Mouse (Mus musculus) MEL (cell line): Measurements from ENCODE around the gene Olfr49.

Source experiments
- CTCF ChIP-seq, 3 experiments: IDR thresholded peaks in 2 of 3; conservative IDR thresholded peaks in 1 of 3; 2 replicates each; pipeline ENCODE4 v1.5.1; 2011 to 2012; ENCODE audit warnings: low read length in 3 of 3, low read depth in 2 of 3, mild to moderate bottlenecking in 2 of 3, improper control_type of control experiment in 1 of 3, inconsistent platforms in 1 of 3, mixed read lengths in 1 of 3, moderate library complexity in 1 of 3; ENCODE audit not compliant: control insufficient read depth in 1 of 3, insufficient read depth in 1 of 3, poor library complexity in 1 of 3, severe bottlenecking in 1 of 3
- ELF1 ChIP-seq: IDR thresholded peaks from 2 replicates; pipeline ENCODE4 v1.6.1; 2014; ENCODE audit warnings: low read depth, mild to moderate bottlenecking, inconsistent platforms, low read length, improper control_type of control experiment, moderate library complexity
- EP300 ChIP-seq, 2 experiments: IDR thresholded peaks; 2 replicates each; pipeline ENCODE4 v1.6.1; 2011; ENCODE audit warnings: improper control_type of control experiment in 2 of 2, low read length in 2 of 2, low read depth in 1 of 2, mild to moderate bottlenecking in 1 of 2
- GABPA ChIP-seq: IDR thresholded peaks from 2 replicates; pipeline ENCODE4 v1.6.1; 2012; ENCODE audit warnings: low read depth, mild to moderate bottlenecking, inconsistent platforms, low read length, improper control_type of control experiment, moderate library complexity
- GATA1 ChIP-seq: IDR thresholded peaks from 2 replicates; pipeline ENCODE4 v1.6.1; 2011; ENCODE audit warnings: low read depth, low read length, improper control_type of control experiment
- KAT2A ChIP-seq: conservative IDR thresholded peaks from 2 replicates; pipeline ENCODE4 v1.6.1; 2012; ENCODE audit warnings: low read depth, low read length, improper control_type of control experiment, inconsistent platforms
- NRF1 ChIP-seq: IDR thresholded peaks from 2 replicates; pipeline ENCODE4 v1.6.1; 2014; ENCODE audit warnings: low read depth, mild to moderate bottlenecking, inconsistent platforms, low read length, improper control_type of control experiment, moderate library complexity; ENCODE audit not compliant: poor library complexity, insufficient read depth, severe bottlenecking
- POLR2A ChIP-seq, 2 experiments: IDR thresholded peaks; 2 replicates each; pipeline ENCODE4 v1.6.1; 2011 to 2012; ENCODE audit warnings: low read length in 2 of 2, mild to moderate bottlenecking in 2 of 2, control low read depth in 1 of 2, improper control_type of control experiment in 1 of 2, low read depth in 1 of 2, moderate library complexity in 1 of 2; ENCODE audit not compliant: control insufficient read depth in 1 of 2, insufficient read depth in 1 of 2, poor library complexity in 1 of 2
- POLR2AphosphoS5 ChIP-seq: IDR thresholded peaks from 2 replicates; pipeline ENCODE4 v1.6.1; 2012; ENCODE audit warnings: low read depth, borderline replicate concordance, mild to moderate bottlenecking, inconsistent platforms, low read length, moderate library complexity, mixed read lengths
- RAD21 ChIP-seq: IDR thresholded peaks from 2 replicates; pipeline ENCODE4 v1.6.1; 2011; ENCODE audit warnings: mild to moderate bottlenecking, low read depth, low read length, improper control_type of control experiment
- USF2 ChIP-seq, 2 experiments: IDR thresholded peaks; 2 replicates each; pipeline ENCODE4 v1.6.1; 2011 to 2012; ENCODE audit warnings: improper control_type of control experiment in 2 of 2, low read length in 2 of 2, borderline replicate concordance in 1 of 2, inconsistent platforms in 1 of 2, low read depth in 1 of 2, mild to moderate bottlenecking in 1 of 2; ENCODE audit not compliant: insufficient read depth in 1 of 2
- ZC3H11A ChIP-seq: IDR thresholded peaks from 2 replicates; pipeline ENCODE4 v1.6.1; 2012; ENCODE audit warnings: low read depth, mild to moderate bottlenecking, inconsistent platforms, low read length, improper control_type of control experiment
- ZMIZ1 ChIP-seq: IDR thresholded peaks from 2 replicates; pipeline ENCODE4 v1.6.1; 2012; ENCODE audit warnings: low read depth, mild to moderate bottlenecking, inconsistent platforms, low read length, improper control_type of control experiment, moderate library complexity
- ZNF384 ChIP-seq: IDR thresholded peaks from 2 replicates; pipeline ENCODE4 v1.6.1; 2012; ENCODE audit warnings: low read depth, mild to moderate bottlenecking, inconsistent platforms, low read length, improper control_type of control experiment

- TF ChIP-seq CTCF (IDR thresholded peaks at IDR 0.05 in 2 of 3, conservative IDR thresholded peaks at IDR 0.05 in 1 of 3; ENCODE audit: control insufficient read depth in 1 of 3, insufficient read depth in 1 of 3, low read depth in 2 of 3, low read length in 3 of 3, poor library complexity in 1 of 3, severe bottlenecking in 1 of 3) = peak; percentile 83 to 93 (median 90)
- TF ChIP-seq GATA1 = no peak
- no peak for TF ChIP-seq USF2 (IDR thresholded peaks at IDR 0.05; ENCODE audit: borderline replicate concordance in 1 of 2, insufficient read depth in 1 of 2, low read depth in 1 of 2, low read length in 2 of 2)
- TF ChIP-seq ZNF384 = no peak
- no peak for TF ChIP-seq ZMIZ1
- peak; percentile 70 for TF ChIP-seq RAD21
- TF ChIP-seq GABPA = no peak
- TF ChIP-seq POLR2A (IDR thresholded peaks at IDR 0.05; ENCODE audit: control insufficient read depth in 1 of 2, insufficient read depth in 1 of 2, low read depth in 1 of 2, low read length in 2 of 2, poor library complexity in 1 of 2) = no peak
- TF ChIP-seq NRF1 = no peak
- TF ChIP-seq ZC3H11A = peak; percentile 47
- TF ChIP-seq POLR2AphosphoS5 = no peak
- TF ChIP-seq KAT2A = no peak
- no peak for TF ChIP-seq ELF1
- no peak for TF ChIP-seq EP300 (IDR thresholded peaks at IDR 0.05; ENCODE audit: low read depth in 1 of 2, low read length in 2 of 2)
Observed at GRCm38 (mm10) chr14:54239002-54239736, 45.6 kb downstream of the Olfr49 start.
